Mouse (Mus musculus) heart, adult 2 months (tissue): ENCODE data around the gene Lpin1. TPM values are rescaled to one million over a fixed set of nuclear protein-coding genes. Genes with fewer than 3 reads are reported as not detected.

Source experiments
- DNase-seq, 2 experiments: peaks; one replicate each; pipeline ENCODE4 v3.0.0; 2021
- H3K27ac ChIP-seq: fragments of 200-600 bp; 2 replicates; pipeline ENCODE4 v1.8.1; 2022
- H3K27me3 ChIP-seq: fragments of 200-500 bp; 2 replicates; pipeline ENCODE4 v1.6.1; 2012; ENCODE audit warnings: mild to moderate bottlenecking, low read length, inconsistent platforms, mixed read lengths; ENCODE audit not compliant: control insufficient read depth, insufficient read depth
- H3K36me3 ChIP-seq: fragments of 200-500 bp; 2 replicates; pipeline ENCODE4 v1.6.1; 2012; ENCODE audit warnings: low read length, inconsistent platforms; ENCODE audit not compliant: control insufficient read depth, insufficient read depth
- H3K4me1 ChIP-seq: fragments of 200-500 bp; 2 replicates; pipeline ENCODE4 v1.6.1; 2011; ENCODE audit warnings: low read length; ENCODE audit not compliant: control insufficient read depth, insufficient read depth
- H3K4me3 ChIP-seq: fragments of 200-600 bp; 2 replicates; pipeline ENCODE4 v1.8.1; 2022
- H3K79me2 ChIP-seq: fragments of 200-500 bp; replicated peaks from 2 replicates; pipeline ENCODE4 v1.6.1; 2012; ENCODE audit warnings: mild to moderate bottlenecking, inconsistent platforms, low read length, moderate library complexity, mixed read lengths; ENCODE audit not compliant: control insufficient read depth, insufficient read depth
- H3K9ac ChIP-seq: fragments of 200-500 bp; 2 replicates; pipeline ENCODE4 v1.6.1; 2012; ENCODE audit warnings: low read depth, mild to moderate bottlenecking, control low read depth, inconsistent platforms, low read length, mixed read lengths
- CTCF ChIP-seq: fragments of 200-600 bp; IDR thresholded peaks from 2 replicates; pipeline ENCODE4 v1.8.1; 2022; ENCODE audit warnings: antibody characterized with exemption, mild to moderate bottlenecking, moderate library complexity
- EP300 ChIP-seq: fragments of 200-500 bp; IDR thresholded peaks from 2 replicates; pipeline ENCODE4 v1.6.1; 2011; ENCODE audit warnings: low read depth, low read length, control low read depth; ENCODE audit not compliant: insufficient read depth
- POLR2A ChIP-seq: fragments of 200-500 bp; IDR thresholded peaks from 2 replicates; pipeline ENCODE4 v1.6.1; 2011; ENCODE audit warnings: mild to moderate bottlenecking, low read depth, low read length, control low read depth; ENCODE audit not compliant: insufficient read depth
- WGBS: fragments of 180-500 bp; shearing (Covaris S2); methylation state at CpG from one replicate; pipeline ENCODE4 v1.1.7; 2018; 5-methylcytosine and 5-hydroxymethylcytosine counted together
- intact Hi-C: fragments of 180-260 bp; cut with DNase I; formaldehyde crosslinking; loops from one replicate; pipeline ENCODE4 v1.15.1; 2025
- polyA plus RNA-seq: library from polyadenylated mRNA; depleted of rRNA; stranded (reverse); fragments of >200 nt; gene quantifications from 2 replicates; pipeline ENCODE4 v1.2.3, GENCODE M21; 2012
- total RNA-seq, 2 experiments: library from RNA; stranded (reverse); gene quantifications; 2 replicates each; pipeline ENCODE4 v1.2.3; 2021

Gene Lpin1
- total and polyA plus RNA-seq, 3 experiments, result 96.8 to 171 (median 160) TPM

GRCm38 (mm10) chr12:16587767-16588166 lies 23.0 kb downstream of the Lpin1 start:
- WGBS, result 66% methylated on average over 5 of the region's 5 CpGs
- Histone ChIP-seq H3K27me3 (no peaks in the 10 kb centered on the region), H3K27ac (no peak overlapping the region), H3K4me3 (no peak overlapping the region), H3K4me1 (peaks cover 15% of the 10 kb centered on the region), H3K79me2 (no peaks in the 10 kb centered on the region; the same call in none of the 2 replicates), H3K36me3 (peaks cover 4% of the 10 kb centered on the region), H3K9ac (no peak overlapping the region)
- TF ChIP-seq POLR2A, result no peak
- TF ChIP-seq EP300, result no peak
- no peak for TF ChIP-seq CTCF
- intact Hi-C loops, result no loop called here
- DNase-seq, result no peak

DNA sequence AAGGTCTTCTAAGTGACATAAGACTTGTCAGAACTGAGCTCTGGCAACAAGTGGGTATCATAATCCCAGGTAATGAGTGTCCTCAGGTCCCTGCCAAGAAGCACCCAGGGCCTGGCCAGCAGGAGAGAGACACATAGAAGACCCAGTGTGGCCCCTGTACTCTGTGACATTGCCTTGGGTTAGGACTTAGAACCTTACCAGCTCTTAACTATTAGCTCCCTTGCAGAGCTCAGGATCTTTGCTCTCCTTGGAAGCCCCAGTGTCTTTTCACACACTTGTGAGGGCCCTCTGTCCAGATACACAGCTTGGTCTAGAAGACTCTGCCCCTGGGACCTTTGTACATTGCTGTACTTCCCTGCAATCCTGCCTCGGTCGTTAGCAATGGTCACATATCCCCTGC lies 23.7 kb downstream of the Lpin1 start:
- no peaks in the 10 kb centered on the region; the same call in none of the 2 replicates for H3K79me2 ChIP-seq
- no peak for DNase-seq
- H3K27ac ChIP-seq, result no peak overlapping the region; the same call in 1 of the 2 replicates
- no peak overlapping the region for H3K9ac ChIP-seq
- H3K36me3 ChIP-seq, result peaks cover 4% of the 10 kb centered on the region
- H3K27me3 ChIP-seq, result no peaks in the 10 kb centered on the region
- peaks cover 15% of the 10 kb centered on the region for H3K4me1 ChIP-seq
- TF ChIP-seq POLR2A (no peak), CTCF (no peak), EP300 (no peak)
- intact Hi-C loops, result no loop called here
- H3K4me3 ChIP-seq, result no peak overlapping the region
- 64% methylated on average over 2 of the region's 2 CpGs for WGBS

DNA sequence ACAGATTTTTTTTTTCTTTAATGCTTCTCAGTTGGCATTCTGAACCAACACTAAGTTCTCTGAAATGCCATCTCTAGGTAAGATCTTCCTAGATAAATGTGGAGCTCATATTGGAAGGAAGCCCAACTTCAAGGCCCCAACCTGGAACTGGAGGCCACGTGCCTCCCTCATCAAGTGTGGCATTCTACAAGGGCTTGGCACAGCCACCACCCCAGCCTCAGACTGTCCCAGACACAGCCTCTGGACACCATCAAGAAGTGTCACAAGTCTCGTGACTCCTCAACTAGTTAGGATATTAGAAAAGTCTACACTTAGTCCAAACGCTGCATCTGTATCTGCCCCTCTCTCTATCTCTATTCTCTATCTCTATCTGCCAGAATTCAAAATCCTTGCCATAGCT lies 25.8 kb downstream of the Lpin1 start:
- intact Hi-C loops, result no loop called here
- Histone ChIP-seq H3K9ac (no peak overlapping the region), H3K27ac (peak overlapping the region; percentile 23; the same call in 1 of the 2 replicates), H3K4me3 (no peak overlapping the region), H3K27me3 (no peaks in the 10 kb centered on the region), H3K36me3 (peaks cover 4% of the 10 kb centered on the region), H3K79me2 (no peaks in the 10 kb centered on the region; the same call in none of the 2 replicates), H3K4me1 (peaks cover 14% of the 10 kb centered on the region)
- peak in 1 of 2 experiments; percentile 51 for DNase-seq
- WGBS, result 49% methylated on average over 3 of the region's 3 CpGs
- TF ChIP-seq CTCF, result no peak
- TF ChIP-seq EP300, result peak; percentile 45; the same call in 1 of the 2 replicates

- Histone ChIP-seq H3K27me3 (no peaks in the 10 kb centered on the region), H3K9ac (no peak overlapping the region), H3K4me1 (peaks cover 12% of the 10 kb centered on the region), H3K36me3 (peaks cover 4% of the 10 kb centered on the region), H3K79me2 (no peaks in the 10 kb centered on the region; the same call in 1 of the 2 replicates), H3K27ac (no peak overlapping the region), H3K4me3 (no peak overlapping the region)
- DNase-seq, result no peak
- 30% methylated on average over 14 of the region's 14 CpGs for WGBS
- intact Hi-C loops, result no loop called here
- TF ChIP-seq CTCF (no peak), EP300 (no peak), POLR2A (no peak)
Measured at GRCm38 (mm10) chr12:16584035-16584682, 26.6 kb downstream of the Lpin1 start.

DNA sequence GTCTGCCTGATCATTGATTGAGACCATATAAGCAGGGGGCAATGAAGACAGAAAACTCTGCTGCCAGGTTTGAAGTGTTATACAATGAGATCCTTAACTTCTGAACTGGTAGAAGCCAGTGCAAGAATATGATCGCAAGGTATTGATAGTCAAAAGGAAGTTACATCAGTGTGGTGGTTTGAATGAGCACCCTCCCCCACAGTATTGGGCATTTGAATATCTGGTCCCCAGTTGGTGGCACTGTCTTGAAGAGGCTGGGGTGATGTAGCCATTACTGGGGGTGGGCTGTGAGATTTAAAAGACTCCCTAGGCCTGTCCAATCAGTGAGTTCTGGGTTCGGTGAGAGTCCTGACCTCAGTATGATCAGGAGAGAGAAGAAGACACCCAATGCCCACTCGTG lies 27.5 kb downstream of the Lpin1 start:
- no peak overlapping the region for H3K27ac ChIP-seq
- intact Hi-C loops, result no loop called here
- H3K4me3 ChIP-seq, result no peak overlapping the region
- TF ChIP-seq POLR2A (no peak), CTCF (no peak), EP300 (no peak)
- H3K79me2 ChIP-seq, result no peaks in the 10 kb centered on the region; the same call in 1 of the 2 replicates
- H3K9ac ChIP-seq, result no peak overlapping the region
- H3K27me3 ChIP-seq, result no peaks in the 10 kb centered on the region
- DNase-seq, result no peak
- peaks cover 8% of the 10 kb centered on the region for H3K4me1 ChIP-seq
- H3K36me3 ChIP-seq, result peaks cover 4% of the 10 kb centered on the region
- WGBS, result 78% methylated on average over 3 of the region's 3 CpGs

GRCm38 (mm10) chr12:16580306-16580705 lies 30.5 kb downstream of the Lpin1 start:
- H3K4me3 ChIP-seq, result no peak overlapping the region
- no peaks in the 10 kb centered on the region; the same call in 1 of the 2 replicates for H3K79me2 ChIP-seq
- H3K27me3 ChIP-seq, result no peaks in the 10 kb centered on the region
- WGBS, result 78% methylated on average over 9 of the region's 9 CpGs
- H3K27ac ChIP-seq, result no peak overlapping the region
- intact Hi-C loops, result no loop called here
- peaks cover 2% of the 10 kb centered on the region; the same call in 1 of the 2 replicates for H3K4me1 ChIP-seq
- H3K9ac ChIP-seq, result no peak overlapping the region
- H3K36me3 ChIP-seq, result peaks cover 2% of the 10 kb centered on the region; the same call in 1 of the 2 replicates
- DNase-seq, result no peak
- no peak for TF ChIP-seq EP300
- TF ChIP-seq CTCF, result no peak
- TF ChIP-seq POLR2A, result no peak
